Comparison of ENCODE assay signal across 8 mouse cellular contexts in the genomic region with DNA sequence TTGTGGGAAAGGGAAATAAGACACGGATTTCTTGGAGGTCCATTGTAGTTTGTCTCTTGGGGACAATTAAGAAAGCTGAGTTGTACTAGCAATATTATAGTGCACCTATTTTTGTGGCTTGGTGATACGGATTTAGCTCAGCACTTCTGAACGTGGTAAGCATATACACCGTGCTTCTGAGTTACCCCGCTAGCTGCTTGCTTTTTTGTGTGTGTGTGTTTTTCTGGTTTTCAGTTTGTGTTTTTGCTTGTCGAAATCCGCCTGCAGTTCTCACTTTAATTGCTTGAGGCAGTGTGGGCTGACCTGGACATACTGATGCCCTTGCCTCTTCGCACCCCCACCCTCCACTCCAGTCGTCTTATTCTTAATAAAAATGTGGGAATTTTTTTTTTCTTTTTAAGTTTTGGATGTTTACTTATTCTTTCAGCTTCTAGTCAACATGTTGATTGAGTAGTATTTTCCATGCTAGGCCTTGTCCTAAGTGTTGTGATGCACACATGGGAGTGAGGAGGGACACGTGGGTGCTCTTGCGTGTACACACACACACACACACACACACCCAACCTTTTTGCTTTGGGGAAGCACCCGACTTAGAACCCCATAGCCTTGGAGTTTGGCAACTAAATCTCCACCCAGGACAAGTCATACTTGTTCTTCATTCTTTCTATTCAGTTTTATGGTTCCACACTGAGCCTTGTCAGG. TPM values are rescaled to one million over a fixed set of nuclear protein-coding genes. Genes with fewer than 3 reads are reported as not detected.
DNase-seq lines count a peak whose midpoint lies in the region; ATAC-seq lines count a peak whose summit lies in the region.

No protein-coding gene starts in this region.

- peak overlapping the region; percentile 89 for H3K4me3 ChIP-seq in kidney, embryonic 14.5 days (ENCODE audit: low read length)
- H3K4me3 ChIP-seq in hindbrain, embryonic 10.5 days = peak overlapping the region; percentile 95

- no peaks in the 10 kb centered on the region for H3K27me3 ChIP-seq in kidney, embryonic 14.5 days (ENCODE audit: control insufficient read depth, insufficient read depth, low read length)
- H3K27me3 ChIP-seq in hindbrain, embryonic 10.5 days (ENCODE audit: insufficient read depth, poor library complexity, severe bottlenecking) = no peaks in the 10 kb centered on the region

- ATAC-seq in kidney, embryonic 14.5 days (ENCODE audit: low FRiP score, low TSS enrichment) = peak; percentile 26; the same call in 1 of the 2 replicates

- 16% methylated on average over 12 of the region's 12 CpGs for WGBS in kidney, embryonic 14.5 days
- WGBS in hindbrain, embryonic 10.5 days = 27% methylated on average over 12 of the region's 12 CpGs

- peak overlapping the region; percentile 90 for H3K9ac ChIP-seq in kidney, embryonic 14.5 days (ENCODE audit: low read depth, low read length)

- H3K4me1 ChIP-seq in kidney, embryonic 14.5 days (ENCODE audit: control insufficient read depth, insufficient read depth, low read length) = 0 out of 2 replicates have a peak, but pooled peaks cover 6% of the 10 kb centered on the region
- peaks cover 54% of the 10 kb centered on the region for H3K4me1 ChIP-seq in hindbrain, embryonic 10.5 days (replicated peaks)

- H3K27ac ChIP-seq in kidney, embryonic 14.5 days (ENCODE audit: low read depth, low read length) = peak overlapping the region; percentile 83; the same call in 1 of the 2 replicates
- H3K27ac ChIP-seq in hindbrain, embryonic 10.5 days = peak overlapping the region; percentile 97

- DNase-seq in kidney, adult 9 months = no peak
- peak; percentile 26 for DNase-seq in R1 (ENCODE audit: low read depth, low spot score)
- DNase-seq in hindbrain, embryonic 10.5 days (ENCODE audit: low spot score) = no peak
- DNase-seq in lung, postnatal 10 days = peak; percentile 46
- peak; percentile 31 for DNase-seq in yolk sac, embryonic 10.5 days (ENCODE audit: low spot score)
- DNase-seq in layer of hippocampus, adult 8-10 months (ENCODE audit: low spot score in 2 of 2) = no peak
- DNase-seq in right cerebral cortex, postnatal 36 days (ENCODE audit: low spot score in 2 of 2) = no peak

- H3K36me3 ChIP-seq in kidney, embryonic 14.5 days (ENCODE audit: control insufficient read depth, insufficient read depth, low read length) = peaks cover 7% of the 10 kb centered on the region
- H3K36me3 ChIP-seq in hindbrain, embryonic 10.5 days = peaks cover 33% of the 10 kb centered on the region

- no peaks in the 10 kb centered on the region for H3K9me3 ChIP-seq in kidney, embryonic 14.5 days (ENCODE audit: control insufficient read depth, low read length)
- no peaks in the 10 kb centered on the region for H3K9me3 ChIP-seq in hindbrain, embryonic 10.5 days

- peak overlapping the region; percentile 62 for H3K4me2 ChIP-seq in kidney, embryonic 14.5 days (replicated peaks; ENCODE audit: low read depth, low read length)

RNA-seq across cellular contexts. Expression of gene Sccpdh, which starts 1.0 kb away (rescaled TPM):
- 70.7 and 74.6 TPM in 2 replicates for polyA plus RNA-seq in kidney, embryonic 14.5 days (2014; fragmentation: Nextera tagmentation; extraction: Ambion mirVana)
- polyA plus RNA-seq in hindbrain, embryonic 10.5 days (2016; fragmentation: Nextera tagmentation; extraction: Ambion mirVana) = 88.0 and 92.3 TPM in 2 replicates
- 10 to 100 TPM; 55.6 to 62.1 (median 59.4) TPM for total RNA-seq in layer of hippocampus, adult 8-10 months (2022)

Comparison
In these comparisons a context has a peak if more than half of its experiments do, and no peak if none do; other contexts are left out.
1. DNase-seq: peak in R1 (single experiment), lung, postnatal 10 days (single experiment) and yolk sac, embryonic 10.5 days (single experiment); none in kidney, adult 9 months (single experiment), hindbrain, embryonic 10.5 days (single experiment), layer of hippocampus, adult 8-10 months (0 of 2) and right cerebral cortex, postnatal 36 days (0 of 2).